Mouse (Mus musculus) intestine, embryonic 15.5 days (tissue): ENCODE results near the gene Rab21. TPM values are rescaled to one million over a fixed set of nuclear protein-coding genes. Genes with fewer than 3 reads are reported as not detected.

ENCODE experiments used
- ATAC-seq: fragments of 200-750 bp; cut with Nextera tagmentation; 2 replicates; pipeline ENCODE4 v1.8.0; 2017; ENCODE audit warnings: moderate TSS enrichment, moderate library complexity
- H3K27ac ChIP-seq: fragments of 300-500 bp; sonication (generic); 2 replicates; pipeline ENCODE4 v1.5.1; 2015; ENCODE audit warnings: mild to moderate bottlenecking, inconsistent platforms
- H3K27me3 ChIP-seq: fragments of 300-500 bp; sonication (generic); replicated peaks from 2 replicates; pipeline ENCODE4 v1.6.1; 2015; ENCODE audit warnings: inconsistent platforms
- H3K36me3 ChIP-seq: fragments of 300-500 bp; sonication (generic); 2 replicates; pipeline ENCODE4 v1.6.1; 2015; ENCODE audit warnings: inconsistent platforms
- H3K4me1 ChIP-seq: fragments of 300-500 bp; sonication (generic); replicated peaks from 2 replicates; pipeline ENCODE4 v1.6.1; 2015; ENCODE audit warnings: inconsistent platforms
- H3K4me2 ChIP-seq: fragments of 300-500 bp; sonication (generic); replicated peaks from 2 replicates; pipeline ENCODE4 v1.6.1; 2015; ENCODE audit warnings: mild to moderate bottlenecking, inconsistent platforms
- H3K4me3 ChIP-seq: fragments of 300-500 bp; sonication (generic); replicated peaks from 2 replicates; pipeline ENCODE4 v1.5.1; 2015; ENCODE audit warnings: inconsistent platforms
- H3K9ac ChIP-seq: fragments of 300-500 bp; sonication (generic); 2 replicates; pipeline ENCODE4 v1.6.1; 2015; ENCODE audit warnings: inconsistent platforms
- H3K9me3 ChIP-seq: fragments of 300-500 bp; sonication (generic); 2 replicates; pipeline ENCODE4 v1.6.1; 2016; ENCODE audit warnings: inconsistent platforms
- WGBS: fragments of 180-500 bp; shearing (Covaris S2); methylation state at CpG from one replicate; pipeline ENCODE4 v1.1.7; 2015; 5-methylcytosine and 5-hydroxymethylcytosine counted together
- polyA plus RNA-seq: library from polyadenylated mRNA; unstranded; fragments of >200 nt; fragmentation: Nextera tagmentation; extraction: Ambion mirVana; gene quantifications from 2 replicates; pipeline ENCODE4 v1.2.1, GENCODE M21; 2015

The Rab21 gene
- polyA plus RNA-seq, 1 experiment from 2014 or later, result 8.1 TPM

GRCm38 (mm10) chr10:115296401-115296935 lies 18.9 kb downstream of the Rab21 start:
- Histone ChIP-seq H3K36me3 (peaks cover 27% of the 10 kb centered on the region), H3K27me3 (no peaks in the 10 kb centered on the region), H3K27ac (no peak overlapping the region), H3K4me1 (no peaks in the 10 kb centered on the region), H3K9me3 (no peaks in the 10 kb centered on the region), H3K9ac (no peak overlapping the region), H3K4me2 (no peak overlapping the region), H3K4me3 (no peak overlapping the region)
- ATAC-seq, result no peak
- 76% methylated on average over 9 of the region's 9 CpGs for WGBS

- Histone ChIP-seq H3K4me3 (no peak overlapping the region), H3K27ac (no peak overlapping the region), H3K9ac (no peak overlapping the region), H3K4me1 (no peaks in the 10 kb centered on the region), H3K27me3 (no peaks in the 10 kb centered on the region), H3K9me3 (no peaks in the 10 kb centered on the region), H3K4me2 (no peak overlapping the region), H3K36me3 (peaks cover 29% of the 10 kb centered on the region)
- WGBS, result 89% methylated on average over 3 of the region's 3 CpGs
- ATAC-seq, result no peak
Observed at GRCm38 (mm10) chr10:115295162-115295561, 20.2 kb downstream of the Rab21 start.

GRCm38 (mm10) chr10:115294715-115295114 lies 20.7 kb downstream of the Rab21 start:
- no peak overlapping the region for H3K4me2 ChIP-seq
- peaks cover 29% of the 10 kb centered on the region for H3K36me3 ChIP-seq
- no peaks in the 10 kb centered on the region for H3K4me1 ChIP-seq
- ATAC-seq, result no peak
- no peak overlapping the region for H3K9ac ChIP-seq
- H3K27ac ChIP-seq, result no peak overlapping the region
- 93% methylated on average over 7 of the region's 7 CpGs for WGBS
- H3K9me3 ChIP-seq, result no peaks in the 10 kb centered on the region
- no peak overlapping the region for H3K4me3 ChIP-seq
- H3K27me3 ChIP-seq, result no peaks in the 10 kb centered on the region

- WGBS, result 93% methylated on average over 7 of the region's 7 CpGs
- Histone ChIP-seq H3K4me3 (no peak overlapping the region), H3K9me3 (no peaks in the 10 kb centered on the region), H3K27me3 (no peaks in the 10 kb centered on the region), H3K4me1 (no peaks in the 10 kb centered on the region), H3K27ac (no peak overlapping the region), H3K36me3 (peaks cover 29% of the 10 kb centered on the region), H3K9ac (no peak overlapping the region), H3K4me2 (no peak overlapping the region)
- ATAC-seq, result no peak
Observed at GRCm38 (mm10) chr10:115293946-115294345, 21.4 kb downstream of the Rab21 start.

GRCm38 (mm10) chr10:115290671-115291070 lies 24.7 kb downstream of the Rab21 start:
- Histone ChIP-seq H3K4me1 (no peaks in the 10 kb centered on the region), H3K36me3 (peaks cover 39% of the 10 kb centered on the region), H3K9me3 (no peaks in the 10 kb centered on the region), H3K9ac (no peak overlapping the region), H3K4me3 (no peak overlapping the region), H3K4me2 (no peak overlapping the region), H3K27ac (no peak overlapping the region), H3K27me3 (no peaks in the 10 kb centered on the region)
- ATAC-seq, result no peak
- whole genome bisulfite sequencing, result 92% methylated on average over 9 of the region's 9 CpGs

- Histone ChIP-seq H3K4me2 (no peak overlapping the region), H3K9ac (no peak overlapping the region), H3K4me3 (no peak overlapping the region), H3K9me3 (no peaks in the 10 kb centered on the region), H3K27ac (no peak overlapping the region), H3K4me1 (no peaks in the 10 kb centered on the region), H3K36me3 (peaks cover 30% of the 10 kb centered on the region), H3K27me3 (no peaks in the 10 kb centered on the region)
- ATAC-seq, result no peak
- WGBS, result 78% methylated on average over 8 of the region's 8 CpGs
Observed at GRCm38 (mm10) chr10:115288856-115289255, 26.5 kb downstream of the Rab21 start.

- H3K9ac ChIP-seq, result no peak overlapping the region
- no peak overlapping the region for H3K4me2 ChIP-seq
- no peaks in the 10 kb centered on the region for H3K9me3 ChIP-seq
- ATAC-seq, result peak; percentile 66
- no peaks in the 10 kb centered on the region for H3K27me3 ChIP-seq
- no peak overlapping the region for H3K4me3 ChIP-seq
- peaks cover 14% of the 10 kb centered on the region; the same call in 1 of the 2 replicates for H3K36me3 ChIP-seq
- no peak overlapping the region for H3K27ac ChIP-seq
- no peaks in the 10 kb centered on the region for H3K4me1 ChIP-seq
- 63% methylated on average over 10 of the region's 10 CpGs for WGBS
Observed at GRCm38 (mm10) chr10:115284170-115284569, 31.2 kb downstream of the Rab21 start.

GRCm38 (mm10) chr10:115281381-115281780 lies 34.0 kb downstream of the Rab21 start:
- H3K4me3 ChIP-seq, result no peak overlapping the region
- no peaks in the 10 kb centered on the region for H3K4me1 ChIP-seq
- WGBS, result 89% methylated on average over 10 of the region's 10 CpGs
- no peaks in the 10 kb centered on the region for H3K9me3 ChIP-seq
- no peak overlapping the region for H3K27ac ChIP-seq
- ATAC-seq, result no peak
- H3K4me2 ChIP-seq, result no peak overlapping the region
- no peaks in the 10 kb centered on the region for H3K27me3 ChIP-seq
- H3K9ac ChIP-seq, result no peak overlapping the region
- 0 out of 2 replicates have a peak, but pooled peaks cover 2% of the 10 kb centered on the region for H3K36me3 ChIP-seq

GRCm38 (mm10) chr10:115271649-115272048 lies 43.7 kb downstream of the Rab21 start:
- H3K4me1 ChIP-seq, result no peaks in the 10 kb centered on the region
- H3K27ac ChIP-seq, result no peak overlapping the region
- no peak overlapping the region for H3K4me3 ChIP-seq
- no peaks in the 10 kb centered on the region for H3K9me3 ChIP-seq
- H3K27me3 ChIP-seq, result no peaks in the 10 kb centered on the region
- no peak overlapping the region for H3K4me2 ChIP-seq
- ATAC-seq, result no peak
- H3K36me3 ChIP-seq, result no peaks in the 10 kb centered on the region
- no peak overlapping the region for H3K9ac ChIP-seq
- WGBS, result 67% methylated on average over 5 of the region's 5 CpGs

- 90% methylated on average over 12 of the region's 12 CpGs for WGBS
- Histone ChIP-seq H3K4me1 (no peaks in the 10 kb centered on the region), H3K4me3 (no peak overlapping the region), H3K4me2 (no peak overlapping the region), H3K27me3 (no peaks in the 10 kb centered on the region), H3K27ac (no peak overlapping the region), H3K9ac (no peak overlapping the region), H3K36me3 (no peaks in the 10 kb centered on the region), H3K9me3 (no peaks in the 10 kb centered on the region)
- no peak for ATAC-seq
Observed at GRCm38 (mm10) chr10:115270612-115271390, 44.6 kb downstream of the Rab21 start.

- Histone ChIP-seq H3K9ac (no peak overlapping the region), H3K27ac (no peak overlapping the region), H3K36me3 (no peaks in the 10 kb centered on the region), H3K4me2 (peak overlapping the region; percentile 30; the same call in 1 of the 2 replicates), H3K9me3 (no peaks in the 10 kb centered on the region), H3K27me3 (no peaks in the 10 kb centered on the region), H3K4me1 (no peaks in the 10 kb centered on the region), H3K4me3 (no peak overlapping the region)
- WGBS, result 53% methylated on average over 5 of the region's 5 CpGs
- peak; percentile 82 for ATAC-seq
Observed at GRCm38 (mm10) chr10:115262926-115263562, 52.4 kb downstream of the Rab21 start.

- Histone ChIP-seq H3K4me2 (no peak overlapping the region), H3K27ac (no peak overlapping the region), H3K4me3 (no peak overlapping the region), H3K36me3 (no peaks in the 10 kb centered on the region), H3K9me3 (no peaks in the 10 kb centered on the region), H3K27me3 (no peaks in the 10 kb centered on the region), H3K9ac (no peak overlapping the region), H3K4me1 (no peaks in the 10 kb centered on the region)
- WGBS, result 75% methylated on average over 2 of the region's 2 CpGs
- peak; percentile 79 for ATAC-seq
Observed at GRCm38 (mm10) chr10:115262261-115262660, 53.1 kb downstream of the Rab21 start.
